Comparison of ENCODE assay signal across 8 mouse cellular contexts in the genomic region with DNA sequence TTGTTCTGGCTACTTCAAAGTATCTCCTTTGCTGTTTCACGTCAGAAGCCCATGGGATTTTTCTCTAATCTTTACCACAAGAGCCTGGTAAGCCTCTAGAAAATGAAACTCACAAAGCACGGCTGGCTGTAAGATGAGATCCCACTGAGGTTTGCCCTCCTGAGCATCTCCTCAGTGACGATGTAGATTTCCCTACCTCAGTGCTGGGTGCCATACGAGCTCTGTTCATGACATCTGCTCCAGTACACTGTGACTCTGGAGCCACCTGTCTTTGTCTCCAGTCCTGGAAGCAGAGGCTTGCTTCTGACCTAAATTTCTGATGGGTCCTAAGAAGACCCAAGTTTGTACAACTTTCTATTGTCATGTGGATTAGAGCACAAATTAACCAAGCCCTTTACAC. TPM values are rescaled to one million over a fixed set of nuclear protein-coding genes. Genes with fewer than 3 reads are reported as not detected.
"Had no signal": no experiment of that assay in that cellular context is flagged by ENCODE, and none has a peak within 500 bp of the region (broad histone marks: within the 10 kb centered on the region; RNA-seq: fewer than 3 reads in every experiment).

No protein-coding gene starts in this region.

- DNase-seq: lung, adult 2 months; lung, postnatal 14 days; lung, postnatal 36 days; right cerebral cortex, postnatal 14 days; thymus, adult 2 months; thymus, postnatal 25 days; thymus, postnatal 4 days had no signal

RNA-seq across cellular contexts. Expression of a gene that starts 25.0 kb away (rescaled TPM):
- polyA plus RNA-seq: macrophage had no signal
